Mouse (Mus musculus): ENCODE measurements around the gene Rab4a. TPM values are rescaled to one million over a fixed set of nuclear protein-coding genes. Genes with fewer than 3 reads are reported as not detected.

Rab4a gene
- polyA plus RNA-seq, 1 experiment from 2014 or later, result 32.1 TPM

- 50% methylated on average over 7 of the region's 7 CpGs for WGBS
Observed at GRCm38 (mm10) chr8:123865786-123866185, 60.0 kb downstream of the Rab4a start.

GRCm38 (mm10) chr8:123866971-123867370 is 61.2 kb downstream of the Rab4a start:
- no peaks in the 10 kb centered on the region for H3K27me3 ChIP-seq (replicated peaks; ENCODE audit: insufficient read depth, low read length)
- WGBS, result 41% methylated on average over 5 of the region's 5 CpGs
- H3K4me2 ChIP-seq (replicated peaks; ENCODE audit: low read depth, low read length), result no peak overlapping the region

More at GRCm38 (mm10) chr8:123865786-123866185, 60.0 kb downstream of the Rab4a start:
- DNase-seq (ENCODE audit: low spot score), result no peak
- H3K9me3 ChIP-seq (ENCODE audit: low read length), result no peaks in the 10 kb centered on the region
- no peak for TF ChIP-seq CTCF (IDR thresholded peaks at IDR 0.05)
- TF ChIP-seq EP300 (IDR thresholded peaks at IDR 0.05), result no peak
- no peak overlapping the region for H3K27ac ChIP-seq (ENCODE audit: low read length)
- no peak overlapping the region for H3K4me3 ChIP-seq (ENCODE audit: low read depth, low read length)
- no peak overlapping the region for H3K9ac ChIP-seq (replicated peaks; ENCODE audit: low read depth)
- 0 out of 2 replicates have a peak, but pooled peaks cover 2% of the 10 kb centered on the region for H3K27me3 ChIP-seq (replicated peaks; ENCODE audit: insufficient read depth, low read length)
- H3K4me2 ChIP-seq (replicated peaks; ENCODE audit: low read depth, low read length), result no peak overlapping the region
- no peak for ATAC-seq
- H3K4me1 ChIP-seq (ENCODE audit: insufficient read depth, low read depth, low read length), result no peaks in the 10 kb centered on the region
- no peaks in the 10 kb centered on the region for H3K36me3 ChIP-seq (ENCODE audit: insufficient read depth, low read length)

GRCm38 (mm10) chr8:123872048-123872447 is 66.3 kb downstream of the Rab4a start:
- 69% methylated on average over 9 of the region's 9 CpGs for WGBS
- Histone ChIP-seq H3K36me3 (ENCODE audit: insufficient read depth, low read length) (no peaks in the 10 kb centered on the region), H3K9me3 (ENCODE audit: low read length) (no peaks in the 10 kb centered on the region), H3K27ac (ENCODE audit: low read length) (no peak overlapping the region), H3K4me2 (replicated peaks; ENCODE audit: low read depth, low read length) (no peak overlapping the region), H3K4me1 (ENCODE audit: insufficient read depth, low read depth, low read length) (no peaks in the 10 kb centered on the region), H3K9ac (replicated peaks; ENCODE audit: low read depth) (no peak overlapping the region), H3K4me3 (ENCODE audit: low read depth, low read length) (no peak overlapping the region), H3K27me3 (replicated peaks; ENCODE audit: insufficient read depth, low read length) (no peaks in the 10 kb centered on the region)
- ATAC-seq, result no peak
- no peak for DNase-seq (ENCODE audit: low spot score)
- TF ChIP-seq CTCF (IDR thresholded peaks at IDR 0.05) (no peak), EP300 (IDR thresholded peaks at IDR 0.05) (no peak)

More at GRCm38 (mm10) chr8:123866971-123867370, 61.2 kb downstream of the Rab4a start:
- no peaks in the 10 kb centered on the region for H3K9me3 ChIP-seq (ENCODE audit: low read length)
- H3K9ac ChIP-seq (replicated peaks; ENCODE audit: low read depth), result no peak overlapping the region
- H3K36me3 ChIP-seq (ENCODE audit: insufficient read depth, low read length), result no peaks in the 10 kb centered on the region
- H3K4me3 ChIP-seq (ENCODE audit: low read depth, low read length), result no peak overlapping the region
- DNase-seq (ENCODE audit: low spot score), result peak; percentile 27
- TF ChIP-seq CTCF (IDR thresholded peaks at IDR 0.05) (no peak), EP300 (IDR thresholded peaks at IDR 0.05) (no peak)
- no peak overlapping the region for H3K27ac ChIP-seq (ENCODE audit: low read length)
- H3K4me1 ChIP-seq (ENCODE audit: insufficient read depth, low read depth, low read length), result no peaks in the 10 kb centered on the region
- ATAC-seq, result peak; percentile 49; the same call in 1 of the 2 replicates

- H3K9ac ChIP-seq (replicated peaks; ENCODE audit: low read depth), result no peak overlapping the region
- H3K9me3 ChIP-seq (ENCODE audit: low read length), result no peaks in the 10 kb centered on the region
- no peak for ATAC-seq
Observed at GRCm38 (mm10) chr8:123873364-123873763, 67.6 kb downstream of the Rab4a start.

GRCm38 (mm10) chr8:123874324-123874723 is 68.5 kb downstream of the Rab4a start:
- H3K4me1 ChIP-seq (ENCODE audit: insufficient read depth, low read depth, low read length), result no peaks in the 10 kb centered on the region
- ATAC-seq (no peak), DNase-seq (ENCODE audit: low spot score) (no peak)
- no peak overlapping the region for H3K4me2 ChIP-seq (replicated peaks; ENCODE audit: low read depth, low read length)
- no peak overlapping the region for H3K27ac ChIP-seq (ENCODE audit: low read length)
- 70% methylated on average over 11 of the region's 11 CpGs for WGBS
- H3K4me3 ChIP-seq (ENCODE audit: low read depth, low read length), result no peak overlapping the region
- no peak for TF ChIP-seq CTCF (IDR thresholded peaks at IDR 0.05)
- no peak for TF ChIP-seq EP300 (IDR thresholded peaks at IDR 0.05)
- no peaks in the 10 kb centered on the region for H3K9me3 ChIP-seq (ENCODE audit: low read length)
- no peaks in the 10 kb centered on the region for H3K27me3 ChIP-seq (replicated peaks; ENCODE audit: insufficient read depth, low read length)
- no peak overlapping the region for H3K9ac ChIP-seq (replicated peaks; ENCODE audit: low read depth)
- H3K36me3 ChIP-seq (ENCODE audit: insufficient read depth, low read length), result no peaks in the 10 kb centered on the region

More at GRCm38 (mm10) chr8:123873364-123873763, 67.6 kb downstream of the Rab4a start:
- H3K4me2 ChIP-seq (replicated peaks; ENCODE audit: low read depth, low read length), result no peak overlapping the region
- H3K4me3 ChIP-seq (ENCODE audit: low read depth, low read length), result no peak overlapping the region
- no peaks in the 10 kb centered on the region for H3K27me3 ChIP-seq (replicated peaks; ENCODE audit: insufficient read depth, low read length)
- no peak for DNase-seq (ENCODE audit: low spot score)
- no peaks in the 10 kb centered on the region for H3K4me1 ChIP-seq (ENCODE audit: insufficient read depth, low read depth, low read length)
- 61% methylated on average over 6 of the region's 6 CpGs for WGBS
- H3K27ac ChIP-seq (ENCODE audit: low read length), result no peak overlapping the region
- no peak for TF ChIP-seq CTCF (IDR thresholded peaks at IDR 0.05)
- TF ChIP-seq EP300 (IDR thresholded peaks at IDR 0.05), result no peak
- no peaks in the 10 kb centered on the region for H3K36me3 ChIP-seq (ENCODE audit: insufficient read depth, low read length)

- Histone ChIP-seq H3K9me3 (ENCODE audit: low read length) (no peaks in the 10 kb centered on the region), H3K4me1 (ENCODE audit: insufficient read depth, low read depth, low read length) (no peaks in the 10 kb centered on the region), H3K27ac (ENCODE audit: low read length) (no peak overlapping the region), H3K9ac (replicated peaks; ENCODE audit: low read depth) (no peak overlapping the region), H3K27me3 (replicated peaks; ENCODE audit: insufficient read depth, low read length) (no peaks in the 10 kb centered on the region), H3K4me3 (ENCODE audit: low read depth, low read length) (no peak overlapping the region), H3K4me2 (replicated peaks; ENCODE audit: low read depth, low read length) (no peak overlapping the region), H3K36me3 (ENCODE audit: insufficient read depth, low read length) (no peaks in the 10 kb centered on the region)
- TF ChIP-seq CTCF (IDR thresholded peaks at IDR 0.05), result no peak
- TF ChIP-seq EP300 (IDR thresholded peaks at IDR 0.05), result no peak
- ATAC-seq (no peak), DNase-seq (ENCODE audit: low spot score) (no peak)
- 52% methylated on average over 2 of the region's 2 CpGs for WGBS
Observed at GRCm38 (mm10) chr8:123877865-123878264, 72.1 kb downstream of the Rab4a start.

- ATAC-seq, result no peak
- Histone ChIP-seq H3K27me3 (replicated peaks; ENCODE audit: insufficient read depth, low read length) (0 out of 2 replicates have a peak, but pooled peaks cover 3% of the 10 kb centered on the region), H3K4me1 (ENCODE audit: insufficient read depth, low read depth, low read length) (peaks cover 3% of the 10 kb centered on the region; the same call in 1 of the 2 replicates)
Observed at GRCm38 (mm10) chr8:123880271-123880670, 74.5 kb downstream of the Rab4a start.

More at GRCm38 (mm10) chr8:123880271-123880670, 74.5 kb downstream of the Rab4a start:
- Histone ChIP-seq H3K4me2 (replicated peaks; ENCODE audit: low read depth, low read length) (no peak overlapping the region), H3K27ac (ENCODE audit: low read length) (no peak overlapping the region), H3K36me3 (ENCODE audit: insufficient read depth, low read length) (no peaks in the 10 kb centered on the region), H3K9ac (replicated peaks; ENCODE audit: low read depth) (no peak overlapping the region), H3K9me3 (ENCODE audit: low read length) (no peaks in the 10 kb centered on the region), H3K4me3 (ENCODE audit: low read depth, low read length) (no peak overlapping the region)
- WGBS, result 58% methylated on average over 10 of the region's 10 CpGs
- DNase-seq (ENCODE audit: low spot score), result no peak
- TF ChIP-seq CTCF (IDR thresholded peaks at IDR 0.05) (no peak), EP300 (IDR thresholded peaks at IDR 0.05) (no peak)

Data from lung, postnatal 0 days (tissue).